Mouse (Mus musculus): ENCODE data around the gene P2ry14.
A peak's percentile ranks its signal among the peaks of the same experiment; 100 is the strongest.

The P2ry14 gene

DNA sequence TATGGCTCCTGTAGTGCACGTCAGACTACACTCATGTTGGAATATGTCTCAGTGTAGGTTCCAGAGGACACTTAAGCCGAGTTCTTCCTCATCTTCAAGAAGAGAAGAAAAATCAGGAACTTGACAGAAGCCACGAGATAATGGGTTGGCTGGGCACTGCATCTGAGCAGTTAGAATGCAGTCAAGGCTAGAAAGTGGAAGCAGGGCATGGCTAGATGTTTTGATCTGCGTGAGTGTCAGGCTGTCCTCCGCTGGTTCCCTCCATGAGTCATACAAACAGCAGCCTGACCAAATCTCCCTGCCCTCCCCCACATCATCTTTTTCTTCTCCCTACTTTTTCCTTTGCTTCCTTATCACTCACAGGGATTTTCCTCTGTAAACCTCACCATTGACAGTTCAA lies at the start of gene P2ry14:
Gene P2ry14 (minus strand): TSS at position 195 of the 400 bp plus-strand sequence.
- no peak for DNase-seq (ENCODE audit: extremely low spot score)

DNA sequence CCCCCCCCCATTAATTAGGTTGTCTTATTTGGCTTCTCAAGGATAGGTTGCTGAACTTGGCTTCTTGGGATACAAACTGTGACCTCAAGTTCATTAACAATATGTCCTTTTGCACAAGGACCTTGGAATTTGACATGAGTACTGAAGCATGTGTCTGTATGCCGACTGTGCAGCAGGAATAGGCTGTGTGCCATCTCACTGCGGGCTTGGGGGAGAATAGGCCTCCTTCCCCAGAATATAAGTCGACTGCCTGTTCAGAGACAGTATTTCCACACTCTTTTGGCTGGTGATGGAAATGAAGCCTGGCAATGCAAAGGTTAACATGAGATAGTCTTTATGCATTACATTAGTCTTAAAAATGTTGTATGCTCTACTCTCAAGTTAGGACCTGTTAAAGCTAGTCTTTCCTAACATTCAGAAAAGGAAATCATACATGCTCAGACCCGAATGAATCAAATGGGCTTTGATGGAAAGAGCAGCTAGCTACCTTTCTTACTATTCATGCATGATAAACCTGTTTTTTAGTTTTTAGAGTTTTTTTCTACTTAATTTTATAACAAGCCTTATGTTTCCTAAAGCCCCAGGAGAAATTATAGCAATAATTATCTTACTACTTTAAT lies 44.0 kb upstream of the P2ry14 start:
- DNase-seq (ENCODE audit: extremely low spot score) = no peak

DNA sequence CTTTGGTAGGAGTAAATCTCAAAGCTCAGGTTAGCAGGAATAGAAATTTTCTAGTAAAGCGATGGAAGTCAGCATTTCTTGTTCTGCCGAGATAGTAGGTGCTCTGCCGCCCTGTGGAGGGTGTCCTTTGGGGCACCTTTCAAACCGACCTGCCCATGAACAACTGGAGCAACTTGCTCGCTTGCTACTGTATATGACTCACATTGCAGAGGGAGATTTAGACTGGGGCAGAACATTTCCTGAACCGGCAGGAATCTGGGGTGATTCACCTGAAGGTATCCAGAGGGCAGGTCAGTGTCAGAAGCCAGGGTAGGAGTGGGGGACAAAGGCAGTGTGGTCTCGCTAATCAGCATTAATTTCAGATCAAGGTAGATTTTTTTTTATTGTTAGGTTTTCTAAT lies 41.5 kb upstream of the P2ry14 start, which contains the start of gene Gpr87:
Gene Gpr87 (minus strand): TSS at position 167 of the 400 bp plus-strand sequence.
- DNase-seq (ENCODE audit: extremely low spot score) = no peak

DNA sequence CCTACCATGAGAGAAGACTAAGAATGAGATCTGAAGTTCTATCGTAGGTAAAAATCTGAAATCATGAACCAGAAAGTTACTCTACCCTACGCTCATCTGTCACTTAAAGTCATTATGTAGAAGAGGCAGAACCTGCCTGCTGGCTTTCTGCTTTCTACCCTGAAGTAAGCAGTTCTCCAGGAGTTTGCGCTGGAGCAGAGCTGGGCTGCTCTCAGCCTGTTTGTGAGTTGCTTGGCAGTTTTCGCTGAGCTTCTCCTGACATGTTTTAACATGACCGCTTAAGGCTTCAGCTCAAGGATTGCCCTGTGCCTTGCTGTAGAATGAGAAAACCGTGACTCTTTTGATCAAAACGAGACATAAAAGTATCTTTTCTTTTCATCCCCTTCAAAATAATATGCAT lies 40.7 kb upstream of the P2ry14 start:
- no peak for DNase-seq (ENCODE audit: extremely low spot score)

DNA sequence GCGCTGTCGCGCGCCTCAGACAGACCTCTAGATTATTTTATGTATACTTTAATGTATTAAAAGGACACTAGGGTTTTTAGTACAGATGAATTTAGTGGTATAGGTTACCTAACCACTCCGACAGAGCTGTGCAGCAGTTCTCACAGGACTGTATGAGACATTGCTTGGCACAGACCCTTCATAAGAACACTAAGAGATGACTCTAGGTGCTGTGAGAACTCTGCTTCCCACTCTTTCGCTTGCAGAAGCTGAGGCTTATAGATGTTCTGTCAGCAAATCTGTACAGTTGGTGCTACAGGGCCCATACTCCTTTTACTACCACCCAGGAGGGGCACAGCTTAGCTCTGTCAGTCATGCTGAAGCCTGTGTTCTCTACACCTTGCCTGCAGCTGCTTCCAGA lies 38.3 kb upstream of the P2ry14 start:
- DNase-seq (ENCODE audit: extremely low spot score) = no peak

DNA sequence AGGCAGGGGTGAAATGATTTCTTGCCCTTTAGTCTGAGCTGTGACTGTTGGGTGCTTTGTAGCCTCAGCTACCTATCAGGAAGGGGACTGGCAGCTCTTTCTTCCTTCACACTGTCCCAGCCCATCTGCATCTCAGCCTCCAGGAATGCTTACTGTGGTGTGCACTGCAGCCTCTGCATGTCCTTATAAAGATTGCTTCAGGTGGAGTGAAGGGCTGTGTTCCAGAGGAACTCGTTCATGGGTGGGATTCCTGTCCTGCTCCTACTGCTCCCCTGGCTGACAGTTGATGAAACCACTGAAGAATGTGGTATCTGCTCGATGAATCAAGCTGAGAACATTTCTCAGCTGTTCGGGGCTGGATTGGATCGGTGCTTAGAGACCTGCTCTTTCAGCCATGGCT lies 33.9 kb upstream of the P2ry14 start:
- no peak for DNase-seq (ENCODE audit: extremely low spot score)

DNA sequence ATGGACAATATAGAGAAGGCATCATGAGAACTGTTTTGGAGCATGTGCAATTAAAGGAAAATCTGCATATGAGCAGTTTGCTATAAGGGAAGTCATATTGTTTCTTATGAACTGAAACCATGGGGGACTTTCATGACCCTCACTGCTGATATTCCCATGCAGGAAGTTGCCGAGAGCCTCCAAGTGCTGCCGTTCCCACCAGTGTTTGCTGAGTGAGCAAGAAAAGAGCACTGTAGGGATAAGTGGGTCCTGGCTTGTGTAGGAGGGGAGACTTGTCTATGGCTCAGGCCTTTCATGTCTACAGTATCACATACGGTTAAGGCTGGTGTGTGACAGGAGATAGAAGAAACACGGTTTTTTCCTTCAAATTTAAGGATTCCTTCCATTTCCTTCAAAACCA lies 32.2 kb upstream of the P2ry14 start:
- DNase-seq (ENCODE audit: extremely low spot score) = no peak

DNA sequence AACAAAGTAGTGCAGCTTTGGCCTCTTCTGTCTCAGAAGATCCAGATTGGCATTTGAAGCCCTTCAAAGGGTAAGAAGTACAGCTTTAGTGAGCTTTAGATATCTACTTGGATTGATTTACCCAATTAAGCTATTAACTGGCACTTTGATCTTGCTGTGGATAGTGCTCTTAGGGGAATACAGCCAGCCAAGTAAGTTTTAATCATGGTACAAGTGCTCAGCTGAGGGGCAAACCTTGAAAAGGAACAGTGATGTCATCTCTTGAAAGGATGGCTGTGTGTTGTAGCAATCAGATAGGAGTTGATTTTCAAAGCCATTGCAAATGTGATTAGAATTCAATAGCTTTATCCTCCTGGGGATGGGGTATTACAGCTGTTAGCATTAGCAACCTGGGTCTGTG lies 28.7 kb upstream of the P2ry14 start:
- no peak for DNase-seq (ENCODE audit: extremely low spot score)

DNA sequence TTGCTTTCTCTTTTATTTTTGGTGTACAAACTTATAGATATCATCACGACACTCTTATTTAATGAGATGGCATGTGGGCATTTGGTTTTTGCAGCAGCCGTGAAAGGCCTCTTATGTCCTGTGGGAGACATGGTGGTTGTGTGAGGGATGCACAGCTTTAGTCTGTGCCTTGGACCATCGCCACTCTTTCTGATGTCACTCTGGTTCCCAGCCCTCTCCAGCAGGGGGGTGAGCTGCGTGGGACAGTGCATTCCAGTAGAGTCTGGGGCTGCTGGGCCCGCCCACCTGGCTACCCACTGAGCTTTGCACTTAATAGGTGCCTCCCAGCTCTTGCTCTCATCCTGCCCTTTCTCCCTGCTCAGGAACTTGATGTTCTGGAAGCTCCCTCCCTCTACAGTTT lies 27.7 kb upstream of the P2ry14 start:
- DNase-seq (ENCODE audit: extremely low spot score) = no peak

DNA sequence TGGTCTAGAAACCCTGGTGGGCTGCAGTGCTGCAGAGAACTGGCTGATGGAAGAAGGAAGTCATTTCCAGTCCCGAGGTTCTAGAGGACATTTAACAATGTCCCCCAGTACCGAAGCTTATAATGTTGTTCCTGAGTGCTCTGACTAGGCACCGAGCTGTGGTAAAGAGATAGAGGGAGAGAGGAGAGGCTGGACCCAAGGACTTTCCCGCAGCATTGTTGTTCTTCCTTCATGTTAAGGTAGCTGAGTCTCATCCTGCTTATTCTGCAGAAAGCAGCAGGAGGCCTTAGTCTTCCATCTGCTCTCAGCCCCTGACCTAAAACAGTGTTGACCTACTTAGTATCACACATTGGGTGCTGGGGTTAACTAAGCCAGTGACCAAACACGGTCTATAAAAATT lies 23.5 kb upstream of the P2ry14 start:
- DNase-seq (ENCODE audit: extremely low spot score) = no peak

DNA sequence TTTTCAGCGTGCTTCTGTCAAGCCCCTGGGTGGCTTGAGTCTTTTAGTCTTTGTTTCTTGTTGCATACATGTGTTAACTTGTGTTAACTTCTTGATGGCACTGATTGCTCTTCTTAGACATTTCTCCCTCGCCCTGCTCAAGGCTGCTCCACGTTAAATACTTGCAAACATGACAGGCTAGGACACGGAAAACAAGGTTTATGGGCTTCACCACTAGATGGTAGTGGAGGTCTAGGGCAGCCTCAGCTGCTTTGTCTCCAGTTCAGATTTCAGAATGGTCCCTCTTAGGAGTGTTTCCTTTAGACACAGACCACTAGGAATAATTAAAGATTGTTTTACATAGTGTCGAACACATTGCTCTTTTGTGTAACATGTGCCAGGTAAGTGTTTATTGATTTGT lies 21.8 kb upstream of the P2ry14 start:
- peak; percentile 43 for DNase-seq (ENCODE audit: extremely low spot score)

DNA sequence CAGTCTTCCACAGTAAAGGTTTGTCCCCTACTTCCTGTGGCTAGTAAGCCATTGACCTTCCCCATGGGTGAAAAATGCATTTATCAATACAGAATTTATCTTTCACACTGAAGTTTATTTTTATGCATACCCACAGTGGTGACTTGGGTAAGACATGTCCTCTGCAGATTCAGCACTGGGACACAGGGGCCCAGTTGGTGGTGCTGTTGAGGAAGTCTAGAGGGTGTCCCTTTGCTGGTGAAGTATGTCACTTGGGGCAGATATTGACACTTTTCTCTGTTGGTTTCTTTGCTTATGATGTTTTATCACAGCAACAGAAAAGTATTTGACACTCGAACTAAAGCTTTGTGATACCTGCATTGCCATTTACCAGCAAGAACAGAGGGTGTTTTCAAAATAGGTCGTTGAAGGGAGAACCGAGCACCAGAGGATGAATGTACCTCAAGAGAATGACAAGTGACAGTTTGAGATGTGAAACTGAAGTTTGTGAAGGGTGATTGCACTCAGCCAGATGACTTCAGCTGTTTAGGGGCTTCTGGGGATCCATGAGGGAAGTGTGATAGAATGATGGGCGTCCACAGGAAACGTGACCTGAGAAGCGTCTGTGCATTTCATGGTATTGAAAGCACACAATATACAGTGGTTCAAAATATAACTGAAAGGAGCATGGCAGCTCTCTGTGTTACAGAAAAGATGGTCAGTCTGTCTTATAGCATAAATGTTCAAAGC lies 21.2 kb upstream of the P2ry14 start:
- DNase-seq (ENCODE audit: extremely low spot score) = no peak

DNA sequence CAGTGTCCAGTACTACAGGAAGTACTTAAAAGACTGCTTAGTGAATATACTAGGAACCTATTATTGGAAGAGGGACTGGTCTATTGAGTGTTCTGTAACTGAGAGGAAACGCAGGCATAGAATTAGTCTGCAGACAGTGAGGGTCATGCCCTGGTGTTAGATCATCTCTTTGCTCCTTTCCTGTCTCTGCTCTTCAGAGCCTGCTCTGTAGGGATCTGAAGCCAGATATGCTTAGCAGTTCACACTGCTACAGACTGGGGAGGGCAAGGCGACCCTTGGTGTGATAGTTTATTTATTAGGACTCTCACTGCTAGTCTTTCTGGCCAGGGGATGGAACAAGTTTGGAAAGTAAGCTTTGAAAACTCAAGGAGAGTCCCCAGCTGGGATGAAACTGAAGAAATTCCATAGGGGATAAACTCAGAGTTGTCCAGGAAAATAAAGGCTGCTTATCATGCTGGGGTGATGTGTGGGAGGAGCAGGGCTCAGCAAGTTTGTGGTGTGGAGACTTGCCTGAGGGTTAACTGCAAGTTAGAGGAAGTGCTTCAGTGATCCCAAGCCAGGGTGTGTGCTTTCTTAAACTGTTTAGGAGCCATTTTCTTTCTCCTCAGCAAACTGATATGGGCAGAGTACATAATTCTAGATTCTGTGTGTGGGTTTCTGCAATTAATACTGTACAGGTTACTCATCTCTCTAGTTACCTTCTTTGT lies 16.7 kb upstream of the P2ry14 start:
- no peak for DNase-seq (ENCODE audit: extremely low spot score)

DNA sequence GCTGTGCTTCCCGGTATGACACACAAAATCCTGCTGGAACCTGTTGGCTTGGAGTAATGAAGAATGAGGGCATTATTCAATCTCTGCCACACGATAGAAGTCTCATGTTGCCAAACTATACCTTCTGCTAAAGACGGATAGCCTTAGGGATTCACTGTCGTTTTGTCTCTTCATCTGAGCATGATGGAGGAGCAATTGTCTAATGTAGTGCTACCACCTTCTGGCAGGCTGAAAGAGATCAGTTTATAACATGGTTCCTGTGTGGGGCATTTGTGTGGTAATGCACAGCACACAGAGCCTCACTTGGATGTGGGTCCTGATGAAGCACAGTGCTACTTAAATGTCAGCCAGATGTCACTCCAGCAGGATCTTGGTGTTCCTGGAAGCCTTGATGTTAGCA lies 15.8 kb upstream of the P2ry14 start:
- no peak for DNase-seq (ENCODE audit: extremely low spot score)

DNA sequence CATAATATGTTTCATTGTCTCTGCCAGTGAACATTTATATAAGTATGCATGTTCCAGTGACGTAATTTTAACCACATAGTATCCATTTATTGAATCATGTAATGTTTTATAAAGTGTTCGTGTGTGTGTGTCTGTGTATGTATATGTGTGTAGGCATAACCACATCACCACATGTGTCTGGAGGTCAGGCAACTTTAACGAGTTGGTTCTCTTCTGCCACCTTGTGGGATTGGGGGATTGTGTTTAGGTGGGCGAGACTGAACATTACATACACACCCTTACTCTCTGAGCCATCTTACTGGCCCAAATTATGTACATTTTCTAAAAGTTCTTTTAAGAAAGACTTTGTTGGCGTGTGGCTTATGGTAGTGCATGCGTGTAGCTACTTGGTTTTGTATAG lies 15.1 kb upstream of the P2ry14 start:
- DNase-seq (ENCODE audit: extremely low spot score) = no peak

DNA sequence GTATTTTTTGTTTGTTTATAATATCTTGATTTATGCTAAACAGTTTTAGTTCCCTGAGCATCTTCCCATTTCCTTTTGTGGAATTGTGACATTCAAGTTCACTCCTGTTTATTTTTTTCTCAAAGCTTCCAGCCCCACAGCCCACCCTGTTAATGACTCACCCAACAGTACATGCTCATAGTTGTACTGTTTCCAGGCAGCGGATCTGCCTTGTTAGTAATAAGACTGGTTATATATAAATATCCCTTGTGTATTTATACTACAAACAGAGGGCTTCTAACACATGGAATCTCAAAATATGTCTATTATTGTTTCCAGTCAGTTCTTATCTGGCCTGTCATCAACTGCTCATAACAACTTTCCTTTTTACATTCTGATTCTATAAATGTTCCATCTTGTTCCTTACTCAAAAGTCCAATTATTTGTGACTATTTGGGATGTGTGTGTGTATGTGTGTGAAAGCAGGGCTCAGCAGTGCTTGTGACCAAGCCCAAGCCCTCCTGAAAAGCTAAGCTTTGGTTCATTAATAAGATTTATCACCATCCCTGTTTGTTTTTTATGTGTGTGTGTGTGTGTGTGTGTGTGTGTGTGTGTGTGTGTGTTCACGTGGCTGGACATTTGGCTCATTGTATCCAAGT lies 14.1 kb upstream of the P2ry14 start:
- no peak for DNase-seq (ENCODE audit: extremely low spot score)

DNA sequence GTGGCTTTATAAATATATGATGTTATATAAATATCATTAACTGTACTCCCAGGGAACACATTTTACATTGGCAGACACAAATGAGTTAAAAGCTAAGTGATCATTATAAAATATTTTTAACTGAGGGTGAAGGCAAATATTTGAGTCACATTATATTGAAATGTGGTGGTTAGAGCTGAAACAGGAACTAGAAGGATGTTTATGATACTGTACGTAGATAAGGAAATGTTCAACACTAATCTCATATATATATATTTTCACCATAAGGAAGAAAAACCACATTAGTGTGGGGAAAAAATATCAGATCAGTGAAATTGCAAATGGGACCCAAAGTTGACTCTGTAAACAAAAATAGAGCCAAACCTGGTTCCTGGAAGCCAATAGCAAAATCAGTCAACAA lies 7.0 kb upstream of the P2ry14 start:
- DNase-seq (ENCODE audit: extremely low spot score) = no peak

DNA sequence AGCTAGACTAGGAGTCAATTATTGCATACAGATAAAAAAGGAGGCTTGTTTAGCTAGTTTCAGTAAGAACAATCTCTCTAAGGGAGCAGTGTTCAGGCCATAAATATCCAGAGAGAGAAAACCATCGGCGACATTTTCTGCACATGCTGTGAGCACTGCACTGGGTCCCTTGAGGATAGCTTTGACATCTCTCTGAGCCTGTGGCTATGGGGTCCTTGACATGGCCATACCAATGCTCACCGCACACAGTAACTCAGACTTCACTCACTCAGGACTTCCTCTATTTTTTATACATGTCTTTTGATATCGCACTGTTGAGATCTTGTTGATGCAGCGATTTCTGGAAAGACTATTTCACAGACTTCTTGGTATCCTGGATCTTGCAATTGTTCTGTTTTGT lies 3.6 kb upstream of the P2ry14 start:
- no peak for DNase-seq (ENCODE audit: extremely low spot score)

DNA sequence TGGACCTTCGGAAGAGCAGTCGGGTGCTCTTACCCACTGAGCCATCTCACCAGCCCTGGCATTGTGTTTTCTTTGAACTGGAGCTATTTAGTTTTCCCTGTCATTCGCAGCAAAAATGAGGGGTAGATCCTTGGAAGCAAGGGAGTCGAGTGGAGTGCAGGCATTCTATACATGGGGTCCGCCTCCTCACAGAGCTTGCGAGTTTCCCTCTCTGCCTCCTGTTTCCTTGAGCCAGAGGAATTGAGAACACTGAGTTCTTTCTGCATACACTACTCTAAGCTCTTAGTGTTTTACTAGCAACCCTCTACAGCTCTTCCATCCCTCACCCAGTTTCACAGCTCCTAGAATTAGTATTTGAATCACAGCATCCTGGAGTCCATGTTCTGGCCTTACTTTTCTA lies 2.0 kb upstream of the P2ry14 start:
- no peak for DNase-seq (ENCODE audit: extremely low spot score)

DNA sequence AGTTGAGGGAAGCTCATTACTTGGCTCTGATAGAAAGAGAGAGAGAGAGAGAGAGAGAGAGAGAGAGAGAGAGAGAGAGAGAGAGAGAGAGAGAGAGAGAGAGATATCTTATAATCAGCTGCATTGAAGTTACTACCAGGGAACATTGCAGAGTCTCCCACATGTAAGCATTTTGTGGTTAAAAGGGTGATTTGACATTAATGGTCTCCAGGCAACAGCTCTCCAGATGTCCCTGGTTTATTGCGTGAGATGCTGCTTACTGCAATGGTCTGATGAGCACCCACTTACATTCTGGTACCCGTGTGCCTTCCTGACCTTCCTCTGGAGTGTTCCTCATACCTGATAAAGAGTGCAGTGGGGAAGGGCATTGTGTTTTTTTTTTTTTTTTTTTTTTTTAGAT lies 1.5 kb upstream of the P2ry14 start:
- no peak for DNase-seq (ENCODE audit: extremely low spot score)

DNA sequence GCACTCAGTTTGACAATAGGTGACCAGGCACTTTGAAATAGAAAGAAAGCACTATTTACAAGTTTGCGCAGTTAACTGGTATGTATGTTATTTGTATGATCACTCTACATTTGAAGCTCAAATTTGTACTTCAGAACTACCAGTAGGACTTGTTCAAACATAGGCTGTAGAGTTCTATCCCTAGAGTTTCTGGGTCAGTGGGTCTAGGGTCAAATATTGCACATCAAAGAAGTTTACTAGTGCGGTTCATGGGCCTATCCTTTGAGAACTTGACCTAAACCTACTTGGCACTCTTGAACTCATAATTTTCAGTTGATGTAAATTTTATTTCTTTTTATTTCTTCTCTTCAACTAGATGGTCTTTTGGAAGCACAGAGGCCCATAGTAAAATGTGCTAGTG lies 2.8 kb downstream of the P2ry14 start:
- no peak for DNase-seq (ENCODE audit: extremely low spot score)

DNA sequence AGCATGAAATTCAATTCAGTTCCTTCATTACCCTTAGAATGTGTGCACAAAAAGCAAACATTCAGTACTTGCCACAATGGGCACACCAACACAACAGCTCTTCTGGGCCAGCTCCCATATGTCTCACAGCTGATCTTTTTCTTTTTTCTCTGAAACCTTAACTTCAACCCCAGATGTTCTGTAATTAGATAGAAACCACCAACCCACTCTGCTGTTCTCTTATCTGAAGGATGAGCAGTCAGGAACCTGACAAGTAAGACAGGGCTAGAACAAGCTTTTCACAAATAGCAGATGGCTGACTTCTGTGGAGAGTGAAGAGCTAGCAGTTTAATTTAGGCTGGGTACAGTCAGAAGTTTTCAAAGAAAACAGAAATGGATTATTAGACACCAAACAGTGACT lies 3.8 kb downstream of the P2ry14 start:
- no peak for DNase-seq (ENCODE audit: extremely low spot score)

DNA sequence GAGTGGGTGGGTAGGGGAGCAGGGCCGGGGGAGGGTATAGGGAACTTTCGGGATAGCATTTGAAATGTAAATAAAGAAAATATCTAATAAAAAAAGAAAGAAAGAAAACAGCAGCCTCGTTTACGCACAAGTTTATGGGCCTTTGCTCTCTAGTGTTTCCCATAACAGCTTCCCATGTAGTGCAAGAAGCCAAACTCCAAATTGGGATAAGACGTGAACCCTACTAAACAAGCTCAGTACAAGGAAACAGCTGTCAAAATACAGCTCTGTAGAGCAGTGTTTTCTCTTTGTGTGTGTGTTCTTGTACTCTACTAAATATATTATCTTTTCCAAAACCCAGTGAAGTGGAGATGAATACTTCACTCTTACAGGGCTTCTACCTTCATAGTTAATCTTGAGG lies 8.2 kb downstream of the P2ry14 start:
- DNase-seq (ENCODE audit: extremely low spot score) = no peak
